Mouse (Mus musculus) megakaryocyte-erythroid progenitor cell, adult 5 weeks (primary cell): ENCODE data around the gene Ttc23. TPM values are rescaled to one million over a fixed set of nuclear protein-coding genes. Genes with fewer than 3 reads are reported as not detected.

Experiments used
- polyA plus RNA-seq: library from polyadenylated mRNA; stranded (reverse); fragments of >175 nt; gene quantifications from 2 replicates; pipeline ENCODE4 v1.2.3, GENCODE M21; 2012

Gene Ttc23
- 0.16 TPM in 1 of 2 replicates, not detected in the other for polyA plus RNA-seq

GRCm38 (mm10) chr7:67647277-67647676 lies at the start of gene Ttc23:
TSS of gene Ttc23 (plus strand) at chr7:67647410.

GRCm38 (mm10) chr7:67644833-67645680 lies 2.2 kb upstream of the Ttc23 start, which contains the start of gene Lrrc28:
TSS of gene Lrrc28 (minus strand) at chr7:67645268.

GRCm38 (mm10) chr7:67759629-67759995 lies 112.4 kb downstream of the Ttc23 start, which contains the start of gene Synm:
TSS of gene Synm (minus strand) at chr7:67759742.

Other genes starting within 250 kb of the Ttc23 start
- gene Lrrc28, start 2.1 kb upstream of the Ttc23 start, polyA plus RNA-seq = 5.9 and 6.2 TPM in 2 replicates
- 0.09 and 0.12 TPM in 2 replicates for gene Synm, start 112.3 kb downstream of the Ttc23 start, polyA plus RNA-seq